Mouse (Mus musculus) MEL (cell line): Measurements from ENCODE around the gene Shisa6. TPM values are rescaled to one million over a fixed set of nuclear protein-coding genes. Genes with fewer than 3 reads are reported as not detected.

Experiments used
- DNase-seq: peaks from one replicate; pipeline ENCODE4 v3.0.0; 2011; ENCODE audit warnings: low read depth, low spot score
- H3K27ac ChIP-seq: 2 replicates; pipeline ENCODE4 v1.5.1; 2012; ENCODE audit warnings: low read depth, mild to moderate bottlenecking, control low read depth, low read length, moderate library complexity; ENCODE audit not compliant: control insufficient read depth
- H3K27me3 ChIP-seq, 2 experiments: fragments of 150-350 bp in 1 of 2; sonication (generic) in 1 of 2; 2 replicates each; pipeline ENCODE4 v1.6.1; 2012; ENCODE audit warnings: low read length in 2 of 2, mild to moderate bottlenecking in 2 of 2, improper control_type of control experiment in 1 of 2, moderate library complexity in 1 of 2; ENCODE audit not compliant: insufficient read depth in 2 of 2, control insufficient read depth in 1 of 2
- H3K36me3 ChIP-seq, 2 experiments: 2 replicates each; pipeline ENCODE4 v1.6.1; 2012 to 2014; ENCODE audit warnings: low read length in 2 of 2, improper control_type of control experiment in 1 of 2, inconsistent platforms in 1 of 2, mild to moderate bottlenecking in 1 of 2; ENCODE audit not compliant: insufficient read depth in 2 of 2, control insufficient read depth in 1 of 2
- H3K4me1 ChIP-seq, 2 experiments: fragments of 150-350 bp in 1 of 2; sonication (generic) in 1 of 2; 2 replicates each; pipeline ENCODE4 v1.6.1; 2012; ENCODE audit warnings: low read length in 2 of 2, improper control_type of control experiment in 1 of 2, mild to moderate bottlenecking in 1 of 2; ENCODE audit not compliant: insufficient read depth in 2 of 2, control insufficient read depth in 1 of 2
- H3K4me3 ChIP-seq, 2 experiments: fragments of 150-350 bp in 1 of 2; sonication (generic) in 1 of 2; 2 replicates each; pipeline ENCODE4 v1.5.1; 2012; ENCODE audit warnings: low read depth in 2 of 2, low read length in 2 of 2, mild to moderate bottlenecking in 2 of 2, moderate library complexity in 2 of 2, control low read depth in 1 of 2, improper control_type of control experiment in 1 of 2; ENCODE audit not compliant: control insufficient read depth in 1 of 2, insufficient read depth in 1 of 2
- H3K79me2 ChIP-seq: 2 replicates; pipeline ENCODE4 v1.6.1; 2012; ENCODE audit warnings: mild to moderate bottlenecking, low read length, moderate library complexity; ENCODE audit not compliant: control insufficient read depth, poor library complexity, insufficient read depth
- H3K9ac ChIP-seq: 2 replicates; pipeline ENCODE4 v1.6.1; 2012; ENCODE audit warnings: low read depth, mild to moderate bottlenecking, control low read depth, low read length, moderate library complexity; ENCODE audit not compliant: control insufficient read depth, poor library complexity, severe bottlenecking
- H3K9me3 ChIP-seq: fragments of 150-350 bp; sonication (generic); replicated peaks from 2 replicates; pipeline ENCODE4 v1.6.1; 2012; ENCODE audit warnings: mild to moderate bottlenecking, low read length, improper control_type of control experiment, moderate library complexity; ENCODE audit not compliant: insufficient read depth
- BHLHE40 ChIP-seq: IDR thresholded peaks from 2 replicates; pipeline ENCODE4 v1.6.1; 2012; ENCODE audit warnings: low read depth, mild to moderate bottlenecking, inconsistent platforms, low read length, improper control_type of control experiment, borderline replicate concordance
- CHD1 ChIP-seq: IDR thresholded peaks from 2 replicates; pipeline ENCODE4 v1.6.1; 2012; ENCODE audit warnings: low read depth, mild to moderate bottlenecking, inconsistent platforms, low read length, improper control_type of control experiment
- CHD2 ChIP-seq: IDR thresholded peaks from 2 replicates; pipeline ENCODE4 v1.6.1; 2011; ENCODE audit warnings: low read length, improper control_type of control experiment
- E2F4 ChIP-seq: IDR thresholded peaks from 2 replicates; pipeline ENCODE4 v1.6.1; 2011; ENCODE audit warnings: low read depth, low read length, improper control_type of control experiment, borderline replicate concordance
- ETS1 ChIP-seq: IDR thresholded peaks from 2 replicates; pipeline ENCODE4 v1.6.1; 2012; ENCODE audit warnings: low read depth, mild to moderate bottlenecking, inconsistent platforms, low read length, improper control_type of control experiment, moderate library complexity
- GABPA ChIP-seq: IDR thresholded peaks from 2 replicates; pipeline ENCODE4 v1.6.1; 2012; ENCODE audit warnings: low read depth, mild to moderate bottlenecking, inconsistent platforms, low read length, improper control_type of control experiment, moderate library complexity
- JUND ChIP-seq: IDR thresholded peaks from 2 replicates; pipeline ENCODE4 v1.6.1; 2011; ENCODE audit warnings: low read depth, mild to moderate bottlenecking, improper control_type of control experiment, low read length
- MEF2A ChIP-seq: IDR thresholded peaks from 2 replicates; pipeline ENCODE4 v1.6.1; 2014; ENCODE audit warnings: low read depth, mild to moderate bottlenecking, inconsistent platforms, low read length, improper control_type of control experiment; ENCODE audit not compliant: poor library complexity, insufficient replicate concordance, severe bottlenecking; ENCODE audit errors: extremely low read depth
- MXI1 ChIP-seq: IDR thresholded peaks from 2 replicates; pipeline ENCODE4 v1.6.1; 2011; ENCODE audit warnings: mild to moderate bottlenecking, low read depth, low read length, improper control_type of control experiment
- MYC ChIP-seq: IDR thresholded peaks from 2 replicates; pipeline ENCODE4 v1.6.1; 2011; ENCODE audit warnings: low read depth, mild to moderate bottlenecking, low read length, improper control_type of control experiment, moderate library complexity
- NELFE ChIP-seq: IDR thresholded peaks from 2 replicates; pipeline ENCODE4 v1.6.1; 2011; ENCODE audit warnings: low read depth, low read length, improper control_type of control experiment
- POLR2AphosphoS2 ChIP-seq: IDR thresholded peaks from 2 replicates; pipeline ENCODE4 v1.6.1; 2011; ENCODE audit warnings: low read length, improper control_type of control experiment
- POLR2AphosphoS5 ChIP-seq: IDR thresholded peaks from 2 replicates; pipeline ENCODE4 v1.6.1; 2012; ENCODE audit warnings: low read depth, borderline replicate concordance, mild to moderate bottlenecking, inconsistent platforms, low read length, moderate library complexity, mixed read lengths
- RAD21 ChIP-seq: IDR thresholded peaks from 2 replicates; pipeline ENCODE4 v1.6.1; 2011; ENCODE audit warnings: mild to moderate bottlenecking, low read depth, low read length, improper control_type of control experiment
- SIN3A ChIP-seq: IDR thresholded peaks from 2 replicates; pipeline ENCODE4 v1.6.1; 2012; ENCODE audit warnings: low read length, improper control_type of control experiment, inconsistent platforms
- SMC3 ChIP-seq: IDR thresholded peaks from 2 replicates; pipeline ENCODE4 v1.6.1; 2011; ENCODE audit warnings: low read depth, low read length, improper control_type of control experiment
- TCF12 ChIP-seq: IDR thresholded peaks from 2 replicates; pipeline ENCODE4 v1.6.1; 2014; ENCODE audit warnings: low read depth, mild to moderate bottlenecking, inconsistent platforms, low read length, improper control_type of control experiment, moderate library complexity
- USF1 ChIP-seq: IDR thresholded peaks from 2 replicates; pipeline ENCODE4 v1.6.1; 2014; ENCODE audit warnings: low read depth, mild to moderate bottlenecking, inconsistent platforms, low read length, improper control_type of control experiment, moderate library complexity
- USF2 ChIP-seq, 2 experiments: IDR thresholded peaks; 2 replicates each; pipeline ENCODE4 v1.6.1; 2011 to 2012; ENCODE audit warnings: improper control_type of control experiment in 2 of 2, low read length in 2 of 2, borderline replicate concordance in 1 of 2, inconsistent platforms in 1 of 2, low read depth in 1 of 2, mild to moderate bottlenecking in 1 of 2; ENCODE audit not compliant: insufficient read depth in 1 of 2
- ZC3H11A ChIP-seq: IDR thresholded peaks from 2 replicates; pipeline ENCODE4 v1.6.1; 2012; ENCODE audit warnings: low read depth, mild to moderate bottlenecking, inconsistent platforms, low read length, improper control_type of control experiment
- ZKSCAN1 ChIP-seq: IDR thresholded peaks from 2 replicates; pipeline ENCODE4 v1.6.1; 2012; ENCODE audit warnings: low read depth, mild to moderate bottlenecking, inconsistent platforms, low read length, improper control_type of control experiment, moderate library complexity
- polyA plus RNA-seq, 2 experiments: library from polyadenylated mRNA; stranded (reverse) in 1 of 2; unstranded in 1 of 2; fragments of >175 nt in 1 of 2; fragments of >200 nt in 1 of 2; gene quantifications; 2 replicates each; pipeline versions ENCODE4 v1.2.1 to v1.2.4; 2012; ENCODE audit warnings: low replicate concordance in 2 of 2, low read depth in 1 of 2; ENCODE audit not compliant: insufficient read length in 2 of 2, insufficient read depth in 1 of 2, missing spikeins in 1 of 2
- total RNA-seq: library from RNA; depleted of rRNA; stranded (reverse); fragments of 300-350 nt; gene quantifications from 2 replicates; pipeline ENCODE4 v1.2.3, GENCODE M21; 2012

Shisa6 gene
- total and polyA plus RNA-seq, 3 experiments = not detected

DNA sequence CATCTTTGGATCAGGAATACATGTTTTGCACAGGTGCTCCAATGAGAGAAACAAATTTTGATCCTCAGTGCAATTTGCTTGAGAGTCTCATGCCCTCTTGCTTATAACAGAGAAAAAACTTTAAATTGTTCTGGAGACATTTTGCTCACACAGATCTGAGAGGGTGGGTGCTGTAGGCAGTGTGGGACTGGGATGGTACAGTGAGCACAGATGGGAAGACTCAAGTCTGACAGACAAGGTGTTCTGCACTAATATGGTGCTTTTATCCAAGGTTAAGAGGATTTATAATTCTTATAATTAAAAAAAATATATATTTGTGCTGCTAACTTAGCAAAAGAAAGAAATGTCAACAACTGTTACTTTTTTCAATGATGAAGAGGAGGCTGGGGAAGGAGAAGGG is 189.5 kb downstream of the Shisa6 start:
- no peak overlapping the region for H3K4me3 ChIP-seq
- TF ChIP-seq RAD21 (no peak), MXI1 (no peak), CHD2 (no peak), GABPA (no peak), SMC3 (no peak), USF1 (no peak), CHD1 (no peak), POLR2AphosphoS5 (no peak), ZC3H11A (no peak), USF2 (IDR thresholded peaks at IDR 0.05; ENCODE audit: borderline replicate concordance in 1 of 2, insufficient read depth in 1 of 2, low read depth in 1 of 2, low read length in 2 of 2) (no peak), TCF12 (no peak), MYC (no peak), MEF2A (no peak), ETS1 (no peak), E2F4 (no peak), SIN3A (no peak), POLR2AphosphoS2 (no peak), NELFE (no peak), JUND (no peak), BHLHE40 (no peak)
- H3K27ac ChIP-seq = no peak overlapping the region

DNA sequence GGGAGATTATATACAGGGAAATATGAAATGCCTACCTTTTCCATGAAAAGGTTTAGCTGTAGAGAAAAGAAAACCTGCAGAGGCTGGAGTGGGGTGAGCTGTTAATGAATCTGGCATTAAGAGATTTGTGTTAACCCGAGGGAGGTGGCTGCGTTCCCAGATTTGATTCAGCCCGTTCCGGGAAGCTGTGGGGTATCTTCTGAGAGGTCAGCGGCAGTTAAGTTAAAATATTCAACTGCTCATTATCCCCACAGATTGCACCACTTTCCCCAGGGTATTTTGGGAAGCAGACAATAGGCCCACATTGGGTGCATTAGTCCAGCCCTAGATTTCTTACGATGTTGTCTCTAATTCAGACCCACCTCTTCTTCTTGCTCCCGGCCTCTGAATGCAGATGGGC is 213.0 kb downstream of the Shisa6 start:
- DNase-seq = no peak
- H3K9me3 ChIP-seq = no peaks in the 10 kb centered on the region
- no peaks in the 10 kb centered on the region for H3K79me2 ChIP-seq
- no peak overlapping the region for H3K4me3 ChIP-seq
- no peaks in the 10 kb centered on the region for H3K27me3 ChIP-seq
- H3K4me1 ChIP-seq = no peaks in the 10 kb centered on the region
- no peak overlapping the region for H3K27ac ChIP-seq
- H3K9ac ChIP-seq = no peak overlapping the region
- TF ChIP-seq BHLHE40 (no peak), ZKSCAN1 (no peak)
- H3K36me3 ChIP-seq = no peaks in the 10 kb centered on the region

More for the DNA sequence above, 189.5 kb downstream of the Shisa6 start:
- no peak for DNase-seq
- Histone ChIP-seq H3K79me2 (no peaks in the 10 kb centered on the region), H3K4me1 (no peaks in the 10 kb centered on the region), H3K9ac (no peak overlapping the region), H3K27me3 (no peaks in the 10 kb centered on the region), H3K36me3 (no peaks in the 10 kb centered on the region), H3K9me3 (no peaks in the 10 kb centered on the region)
